Mouse (Mus musculus) urinary bladder, adult 18-20 months (tissue): ENCODE data around the gene Trabd2b.

ENCODE experiments used
- DNase-seq, 2 experiments: peaks; one replicate each; pipeline ENCODE4 v3.0.0; 2022; ENCODE audit warnings: low spot score in 2 of 2, mixed read lengths in 2 of 2

The Trabd2b gene

DNA sequence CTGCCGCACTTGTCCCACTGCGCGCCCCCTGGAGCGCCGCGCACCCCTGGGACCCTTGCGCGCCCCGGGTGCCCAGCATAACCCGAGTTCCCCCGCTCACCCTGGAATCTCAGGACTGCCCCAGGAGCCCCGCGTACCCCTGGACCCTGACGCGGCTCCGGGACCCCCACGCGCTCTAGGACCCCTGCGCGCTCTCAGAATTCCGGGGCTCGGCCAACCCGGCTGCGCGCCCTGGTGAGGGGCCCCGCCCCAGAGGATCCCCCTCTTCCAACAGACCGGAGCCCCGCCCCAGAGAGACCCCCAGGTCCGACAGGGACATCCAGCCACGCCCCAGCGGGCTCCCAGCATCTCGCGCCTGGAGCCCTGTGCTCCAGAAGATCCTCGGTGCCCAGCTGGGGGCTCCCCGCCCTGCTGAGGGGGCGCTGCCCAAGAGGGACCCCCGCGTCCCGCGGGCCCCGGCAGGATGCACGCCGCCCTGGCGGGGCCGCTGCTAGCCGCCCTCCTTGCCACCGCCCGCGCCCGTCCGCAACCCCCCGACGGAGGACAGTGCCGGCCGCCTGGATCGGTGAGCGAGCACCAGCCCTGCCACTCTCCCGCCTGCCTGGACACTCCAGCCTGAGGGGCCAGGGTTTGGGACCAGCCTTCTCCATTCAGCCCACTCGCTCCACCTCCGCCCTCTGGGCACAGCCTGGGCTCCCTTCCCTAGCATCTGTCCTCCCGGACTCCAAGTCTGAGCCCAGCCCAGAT is at the start of gene Trabd2b:
Trabd2b (plus strand) TSS at position 370 of the 747 bp plus-strand sequence.
- no peak for DNase-seq

DNA sequence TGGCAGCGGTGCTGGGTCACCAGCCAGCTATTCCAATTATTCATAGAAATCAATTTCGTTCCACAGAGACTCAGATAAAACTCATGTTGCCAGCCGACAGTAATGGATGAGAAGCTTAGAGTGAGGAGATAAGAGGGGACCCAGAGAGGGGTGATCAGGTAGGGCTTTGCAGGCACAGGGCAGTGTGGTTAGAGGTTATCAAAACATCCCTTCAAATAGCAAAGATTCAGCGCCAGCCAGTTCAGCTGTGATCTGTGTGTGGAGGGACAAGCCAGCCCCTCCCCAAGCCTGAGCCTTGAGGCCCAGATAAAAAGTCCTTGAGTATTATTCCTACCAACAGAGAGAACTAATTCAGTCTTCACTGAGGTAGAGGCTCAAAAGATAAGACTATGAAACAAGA is 49.1 kb upstream of the Trabd2b start:
- no peak for DNase-seq

DNA sequence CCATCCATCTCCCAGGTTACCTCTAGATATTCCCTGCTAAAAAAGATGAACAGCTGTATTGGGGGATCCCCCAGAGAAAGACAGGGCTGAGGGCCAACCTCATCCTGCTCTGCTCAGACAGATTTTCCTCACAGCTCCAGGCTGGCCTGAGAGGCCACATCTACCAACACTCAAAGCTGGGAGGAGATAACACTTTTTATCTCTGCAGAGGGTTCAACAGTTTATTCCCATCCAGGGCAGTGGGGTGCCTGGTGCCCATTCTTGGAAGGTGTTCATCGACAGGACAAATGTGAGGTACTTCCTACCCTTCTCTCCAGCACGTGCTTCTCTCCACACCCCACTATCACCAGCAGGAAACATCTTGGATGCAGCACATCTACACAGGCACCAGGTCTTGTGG is 47.6 kb upstream of the Trabd2b start:
- DNase-seq, result no peak

DNA sequence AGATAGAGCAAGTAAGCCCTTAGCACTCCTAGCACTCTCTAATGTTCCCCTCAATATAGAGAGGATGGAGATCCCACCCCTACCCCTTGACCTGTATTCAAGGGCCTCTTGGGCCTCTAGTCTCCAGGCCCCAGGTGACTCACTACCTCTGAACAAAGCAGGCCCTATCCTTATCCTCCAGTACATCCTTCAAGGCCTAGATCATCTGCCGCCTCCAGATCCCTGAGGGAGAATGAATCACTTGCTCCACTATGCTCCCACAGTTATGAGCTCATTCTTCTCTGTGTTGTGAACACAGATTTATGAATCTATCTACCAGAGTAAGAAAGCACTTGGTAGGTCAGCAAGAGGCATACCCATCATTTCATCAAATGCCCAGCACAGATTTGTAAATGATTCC is 46.7 kb upstream of the Trabd2b start:
- no peak for DNase-seq

DNA sequence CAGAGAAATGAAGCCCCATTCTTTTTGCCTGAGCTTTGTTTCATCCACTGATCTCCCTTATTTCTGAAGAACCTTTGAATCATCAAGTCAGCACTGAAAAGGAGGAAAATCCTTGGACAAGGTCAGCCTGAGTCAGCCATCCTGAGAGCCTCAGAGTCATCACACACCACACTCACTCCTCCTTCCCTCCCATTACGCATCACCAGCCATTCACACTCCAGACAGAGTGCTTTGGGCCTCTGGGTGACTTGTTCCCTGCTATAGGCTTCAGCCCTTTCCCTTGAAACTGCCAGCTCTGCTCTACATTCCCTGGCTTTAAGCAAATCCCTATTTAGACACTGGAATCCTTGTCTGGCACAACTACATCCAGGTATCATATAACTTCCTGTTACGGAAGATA is 45.2 kb upstream of the Trabd2b start:
- DNase-seq, result no peak

DNA sequence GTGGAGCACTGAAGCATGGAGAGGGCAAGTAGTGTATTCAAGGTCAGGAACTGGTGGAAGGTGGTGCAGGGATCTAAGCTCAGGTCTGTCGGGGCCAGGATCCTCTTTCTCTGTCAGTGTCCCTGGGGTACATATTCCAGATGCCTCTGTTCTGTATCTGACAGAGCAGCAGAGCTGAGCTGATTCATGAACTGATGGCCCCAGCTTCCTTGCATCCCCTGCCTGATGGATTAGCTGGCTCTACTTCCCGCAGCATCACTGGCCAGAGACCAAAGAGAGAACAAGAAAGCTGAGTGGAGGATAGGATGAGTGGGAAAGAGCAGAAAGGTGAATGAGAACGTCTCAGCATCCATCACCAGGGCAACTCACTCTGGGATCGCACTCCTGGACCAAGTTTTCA is 41.5 kb upstream of the Trabd2b start:
- no peak for DNase-seq

DNA sequence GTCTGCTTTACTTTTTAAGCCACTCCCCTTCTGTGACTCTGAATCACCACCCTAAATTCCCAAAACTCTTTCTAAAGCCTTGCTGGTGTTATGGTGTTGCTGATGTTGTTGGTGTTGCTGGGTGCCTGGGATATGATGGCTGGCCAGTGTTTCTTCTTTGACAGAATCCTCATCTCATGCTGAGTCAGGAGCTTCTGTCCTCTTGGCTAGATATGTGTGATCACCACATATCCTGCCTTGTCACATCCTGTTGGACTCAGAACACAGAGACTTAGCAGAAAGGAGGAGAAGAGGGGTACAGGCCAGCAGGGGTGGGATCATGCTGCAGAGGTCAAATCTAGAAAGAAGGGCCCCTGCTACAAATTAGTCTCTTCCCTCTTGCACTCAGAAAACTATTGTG is 40.9 kb upstream of the Trabd2b start:
- DNase-seq, result no peak

DNA sequence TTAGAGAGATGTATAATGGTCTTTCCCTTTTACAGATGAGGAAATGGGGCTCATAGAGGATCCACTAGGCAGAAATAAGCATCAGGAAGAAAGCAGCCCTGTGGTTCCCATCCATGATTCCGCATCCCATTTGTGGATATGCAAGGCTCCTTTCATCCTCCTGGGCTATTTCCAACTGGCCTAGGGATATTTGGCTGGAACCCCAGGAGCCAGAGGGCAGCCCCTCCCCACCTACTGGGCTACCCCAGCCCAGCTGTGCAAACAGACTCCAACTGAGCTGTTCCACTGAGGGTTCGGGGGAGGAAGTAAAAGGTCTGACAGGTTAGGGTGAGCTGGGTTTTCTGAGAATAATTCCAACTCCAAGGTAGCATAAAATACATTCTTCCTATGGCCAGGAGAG is 39.5 kb upstream of the Trabd2b start:
- DNase-seq, result no peak

DNA sequence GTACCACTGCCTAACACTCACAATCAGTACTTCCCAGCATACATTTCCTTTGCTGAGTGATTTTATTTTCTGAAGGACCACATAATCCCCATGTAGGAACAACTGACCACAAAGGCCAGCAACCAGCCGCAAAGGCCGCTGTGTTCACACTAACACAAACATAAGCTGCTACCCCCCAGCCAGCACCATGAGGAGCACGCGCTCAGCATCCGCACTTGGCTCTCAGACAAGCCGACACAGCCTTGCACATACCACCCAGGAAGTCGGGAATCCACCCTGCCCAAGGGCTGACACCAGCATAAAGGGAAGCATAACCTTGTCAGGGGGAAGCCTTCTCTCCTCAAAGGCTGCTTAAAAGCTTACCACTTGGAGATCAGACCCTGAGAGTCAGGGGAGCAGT is 38.7 kb upstream of the Trabd2b start:
- DNase-seq, result no peak

DNA sequence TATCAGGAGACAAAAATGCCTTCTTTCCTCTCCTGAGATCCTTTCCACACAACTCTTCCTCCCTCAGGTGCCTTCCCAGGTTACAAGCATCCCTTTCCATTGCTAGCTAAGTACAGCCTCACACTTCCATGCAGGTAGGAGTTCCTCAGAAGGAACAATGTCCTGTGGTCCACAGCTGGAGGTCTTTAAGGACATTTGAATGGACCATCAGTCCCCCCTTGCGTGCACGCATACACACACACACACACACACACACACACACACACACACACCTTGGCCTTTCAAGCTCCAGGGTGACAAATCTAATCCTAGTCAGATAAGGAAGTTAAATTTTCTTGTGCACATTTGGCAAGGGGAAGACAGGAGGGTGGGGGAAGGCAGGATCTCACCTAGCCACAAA is 36.9 kb upstream of the Trabd2b start:
- DNase-seq, result no peak

DNA sequence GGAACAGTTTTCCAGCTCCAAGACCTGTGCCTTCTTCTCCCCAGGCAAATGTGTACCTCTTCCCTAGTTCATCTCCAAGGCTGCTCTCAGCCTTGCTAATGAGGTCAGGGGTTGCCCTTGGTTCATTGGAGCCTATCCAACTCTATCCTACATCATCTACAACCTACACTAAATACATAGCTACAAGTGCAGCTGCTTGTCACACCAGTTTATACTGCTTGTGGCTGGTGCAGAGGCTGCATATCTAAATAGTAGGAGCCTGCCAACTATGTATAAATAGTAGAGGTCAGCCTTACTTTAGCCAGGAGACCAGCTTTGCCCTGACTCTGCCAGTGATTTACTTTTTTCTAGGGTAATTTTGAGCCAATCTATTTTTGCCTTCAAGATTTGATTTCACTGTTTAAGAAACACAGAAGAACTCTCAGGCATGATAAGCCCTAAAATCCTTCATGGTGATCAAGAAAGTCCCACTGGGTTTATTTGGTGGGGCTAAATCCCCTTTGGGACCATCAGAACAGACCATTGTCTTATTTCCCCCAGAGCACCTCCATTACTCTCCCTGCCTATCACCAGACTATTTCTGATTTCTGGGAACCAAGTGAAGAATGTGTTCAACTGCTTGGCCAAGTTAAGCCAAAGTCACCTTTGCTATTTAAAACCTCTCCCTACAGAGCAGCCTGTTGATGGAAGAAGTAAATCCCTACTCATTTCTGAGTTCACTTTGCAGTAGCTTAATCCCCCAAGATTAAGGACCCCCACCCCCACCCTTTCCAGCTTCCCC is 35.4 kb upstream of the Trabd2b start:
- no peak for DNase-seq

DNA sequence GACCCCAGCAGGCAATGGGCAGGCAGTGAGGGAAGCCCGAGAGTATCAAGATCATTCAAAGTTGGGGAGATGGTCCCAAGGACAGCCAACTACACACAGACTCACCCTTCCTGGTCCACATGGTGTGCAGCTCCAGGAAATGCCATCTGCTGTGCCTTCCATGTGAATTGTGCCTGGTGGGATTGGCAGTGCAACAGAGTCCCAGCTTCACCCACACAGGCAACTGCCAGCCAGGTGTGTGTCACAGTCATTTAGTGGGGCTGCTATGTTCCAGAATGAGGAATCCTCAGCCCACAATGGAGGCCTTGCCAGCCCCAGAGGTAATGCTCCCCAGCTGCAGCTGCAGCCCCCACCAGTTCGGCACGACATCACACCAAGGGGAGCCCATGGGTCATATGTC is 33.8 kb upstream of the Trabd2b start:
- no peak for DNase-seq

DNA sequence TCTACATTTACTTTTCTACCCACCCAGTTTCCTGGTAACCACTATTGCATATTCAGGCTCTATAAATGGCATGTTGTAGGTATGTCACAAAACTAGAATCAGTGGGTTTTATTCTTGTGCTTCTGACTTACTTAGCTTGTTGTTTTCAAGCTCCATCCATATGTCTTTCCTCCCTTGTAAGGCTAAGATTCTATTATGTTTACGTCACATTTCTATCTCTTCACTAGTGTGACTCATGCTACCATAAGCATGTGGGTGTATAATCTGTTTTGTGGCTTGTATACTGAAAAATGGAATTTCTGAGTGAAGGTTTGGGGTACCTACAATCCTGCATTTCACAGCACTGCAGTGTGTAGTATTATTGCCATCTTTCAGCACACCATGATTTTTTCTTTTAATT is 32.2 kb upstream of the Trabd2b start:
- DNase-seq, result no peak

DNA sequence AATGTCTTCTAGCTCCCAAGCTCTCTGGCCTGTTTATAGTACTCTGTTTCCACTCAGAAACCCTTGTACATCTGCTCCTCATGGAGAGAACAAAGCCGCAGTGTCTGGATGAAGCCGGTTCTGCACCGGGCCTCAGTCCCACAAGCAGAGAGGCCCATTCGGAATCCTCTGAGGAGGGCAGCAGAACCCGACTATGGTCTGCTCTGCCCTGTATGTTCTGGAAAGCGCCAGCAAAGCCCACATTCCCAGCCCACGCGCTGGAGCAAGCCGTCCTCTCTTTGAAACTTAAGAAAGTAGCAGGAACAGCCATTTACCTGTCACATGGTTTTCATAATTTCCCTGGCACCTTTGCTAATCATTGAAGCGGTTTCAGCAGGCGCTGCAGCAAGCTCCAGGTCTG is 29.0 kb upstream of the Trabd2b start:
- no peak for DNase-seq

DNA sequence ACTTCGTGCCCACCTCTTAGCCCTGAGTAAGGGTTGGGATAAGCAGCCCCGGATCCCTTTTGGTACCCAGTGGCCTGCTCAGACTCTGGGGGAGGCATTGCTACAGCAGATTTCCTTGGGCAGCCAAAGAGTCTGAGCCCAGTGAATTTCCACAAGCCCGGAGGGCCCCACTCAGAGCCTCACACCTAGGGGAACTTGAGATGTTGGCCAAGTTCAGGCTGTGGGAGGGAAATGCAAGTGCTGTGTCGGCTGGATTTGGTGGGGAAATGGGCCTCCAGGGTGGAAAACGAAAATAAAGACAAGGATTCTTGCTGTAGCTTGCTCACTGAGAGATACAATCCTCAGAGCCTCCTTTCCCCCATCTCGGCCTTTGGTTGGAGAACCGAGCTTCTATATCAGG is 28.0 kb upstream of the Trabd2b start:
- DNase-seq, result no peak

DNA sequence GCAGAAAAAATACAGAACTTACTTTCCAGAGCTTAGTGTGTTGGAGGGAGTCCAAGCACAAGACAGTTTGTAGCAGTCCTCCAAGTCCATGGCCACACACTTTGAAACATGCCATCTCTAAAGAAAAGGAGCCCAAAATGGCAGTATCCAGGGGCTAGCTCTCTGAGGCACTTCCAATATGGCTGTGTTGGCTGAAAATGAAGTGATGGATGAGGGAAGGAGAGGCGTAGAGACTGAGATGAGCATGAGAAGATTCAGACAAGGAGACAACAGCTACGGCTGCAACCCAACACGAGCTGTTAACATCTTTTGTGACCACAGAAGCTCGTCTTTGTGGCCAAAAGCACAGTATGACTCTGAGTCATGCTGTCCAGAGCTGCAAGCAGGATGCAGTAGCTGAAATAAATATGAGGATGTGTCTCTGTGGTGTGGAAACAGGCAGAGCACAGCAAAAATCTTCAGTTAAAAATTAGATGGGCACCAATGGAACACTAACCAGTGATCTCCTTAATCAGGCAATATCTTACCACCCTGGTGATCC is 27.0 kb upstream of the Trabd2b start:
- no peak for DNase-seq

DNA sequence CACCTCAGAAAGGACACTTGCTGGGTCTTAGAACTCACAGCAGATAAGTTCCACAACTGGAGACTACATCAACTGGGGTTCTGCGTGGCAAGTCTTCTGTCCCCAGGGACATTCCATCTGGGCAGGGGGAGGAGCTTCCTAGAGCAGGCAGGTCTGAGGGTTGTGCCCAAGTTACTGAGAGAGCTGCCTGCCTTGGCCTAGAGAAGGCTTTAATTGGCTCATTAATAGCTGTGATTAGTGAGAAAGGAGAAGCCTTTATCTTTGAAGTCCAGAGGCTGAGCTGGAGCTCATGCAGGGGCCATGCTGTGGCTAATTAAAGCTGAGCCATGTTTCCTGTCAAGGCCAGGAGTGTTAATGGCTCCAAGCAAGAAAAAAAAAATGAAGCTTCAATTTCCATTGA is 23.9 kb upstream of the Trabd2b start:
- no peak for DNase-seq

DNA sequence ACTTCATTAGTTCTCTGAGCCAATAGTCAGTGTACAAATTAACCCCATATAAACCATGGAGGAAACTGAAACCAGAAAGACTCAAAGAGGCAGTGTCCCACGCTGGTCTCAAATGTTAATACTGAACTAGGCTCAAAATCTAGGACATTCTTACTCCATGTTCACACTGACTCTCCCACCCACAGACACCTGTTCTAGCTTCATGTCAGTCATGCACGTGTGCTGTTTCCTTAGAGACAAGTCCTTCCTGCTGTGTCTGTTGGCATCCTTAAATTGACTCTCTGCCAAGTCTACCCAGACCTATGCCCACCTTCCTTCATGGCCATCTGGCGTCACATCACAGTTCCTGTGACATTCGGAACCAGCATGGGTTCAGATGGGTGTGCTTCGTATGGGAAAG is 21.3 kb upstream of the Trabd2b start:
- no peak for DNase-seq

DNA sequence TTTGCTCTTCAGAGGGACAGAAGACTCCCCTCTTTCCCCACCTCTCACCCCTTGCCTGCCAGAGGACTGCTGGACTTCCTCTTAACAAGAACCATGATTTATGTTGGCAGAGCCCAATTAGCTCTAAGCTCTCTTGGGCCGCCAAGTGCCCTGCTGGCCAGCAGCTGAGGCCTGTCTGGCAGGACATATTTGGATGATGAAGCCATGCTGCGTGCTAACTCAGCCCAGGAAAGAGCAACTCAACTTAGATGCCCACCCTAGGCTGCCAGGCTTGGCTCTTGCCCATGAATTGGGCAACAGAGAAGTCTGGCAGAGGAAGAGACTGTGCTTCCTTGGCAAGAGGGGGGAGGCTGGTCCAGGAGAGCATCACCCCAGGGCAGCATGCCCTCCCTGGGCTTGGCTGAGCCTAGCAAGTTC is 20.1 kb upstream of the Trabd2b start:
- DNase-seq, result peak in 1 of 2 experiments; percentile 46

DNA sequence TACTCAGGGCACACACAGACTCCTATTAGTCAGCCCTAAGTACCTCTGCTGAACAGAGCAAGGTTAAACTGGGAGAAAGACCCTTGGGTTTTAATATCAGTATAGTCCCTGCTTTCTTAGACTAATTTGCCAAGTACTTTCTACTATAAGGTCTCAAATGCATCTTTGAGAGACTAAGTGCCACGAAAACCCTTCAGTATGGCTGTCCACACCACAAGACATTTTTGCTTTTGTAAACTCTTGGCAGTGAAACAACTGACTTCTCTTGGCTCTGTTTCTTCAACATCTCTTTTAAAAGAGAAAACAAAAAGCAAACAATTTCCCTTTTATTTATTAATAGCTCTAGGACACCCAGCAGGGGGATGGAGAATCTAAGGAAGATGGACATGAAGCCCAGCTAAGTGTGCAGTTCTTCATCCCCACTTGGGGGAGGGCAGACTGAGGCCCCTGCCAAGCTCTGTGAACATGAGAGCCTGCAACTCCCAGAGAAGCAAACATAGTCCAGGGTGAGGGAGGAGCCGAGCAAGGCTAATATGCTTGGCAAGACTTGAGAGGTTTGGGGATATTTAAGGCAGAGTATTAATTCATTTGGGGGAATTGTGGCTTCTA is 18.9 kb upstream of the Trabd2b start:
- DNase-seq, result no peak

DNA sequence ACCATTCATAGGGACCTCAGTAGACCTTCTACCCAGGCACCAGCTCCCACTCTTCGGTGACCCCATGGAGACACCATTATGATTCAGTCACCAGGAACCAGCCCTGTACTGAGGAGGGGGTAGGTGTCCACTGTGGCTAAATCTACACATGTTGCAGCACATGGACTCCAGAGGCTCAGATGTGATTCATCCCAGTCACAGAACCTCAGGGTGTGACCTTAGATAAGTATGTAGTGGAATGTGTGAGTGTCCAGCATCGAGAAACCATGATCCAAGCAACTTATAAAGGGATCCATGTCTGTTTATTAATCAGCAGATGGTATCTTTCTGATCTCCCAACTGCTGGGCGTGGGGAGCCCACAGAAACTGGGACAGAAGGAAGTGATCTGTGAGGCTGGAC is 18.2 kb upstream of the Trabd2b start:
- no peak for DNase-seq

DNA sequence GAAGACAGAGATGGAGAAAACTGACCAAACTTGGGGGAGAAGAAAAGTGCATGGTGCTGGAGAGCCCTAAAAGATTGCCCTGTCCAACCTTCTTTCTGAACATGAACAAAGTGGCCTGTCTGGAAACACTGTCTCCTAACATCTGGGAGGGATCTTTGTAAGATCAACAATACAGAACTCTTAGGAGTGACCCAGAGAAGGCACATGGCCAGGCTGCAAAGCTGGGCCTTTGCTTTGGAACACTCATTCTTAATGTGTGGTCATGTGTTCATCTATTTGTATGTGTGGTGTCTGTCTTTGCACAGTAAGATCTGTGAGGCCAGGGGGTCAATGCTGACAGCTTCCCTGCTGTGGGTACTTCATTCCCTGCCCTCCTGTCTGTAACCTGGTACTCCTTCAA is 16.9 kb upstream of the Trabd2b start:
- DNase-seq, result no peak

DNA sequence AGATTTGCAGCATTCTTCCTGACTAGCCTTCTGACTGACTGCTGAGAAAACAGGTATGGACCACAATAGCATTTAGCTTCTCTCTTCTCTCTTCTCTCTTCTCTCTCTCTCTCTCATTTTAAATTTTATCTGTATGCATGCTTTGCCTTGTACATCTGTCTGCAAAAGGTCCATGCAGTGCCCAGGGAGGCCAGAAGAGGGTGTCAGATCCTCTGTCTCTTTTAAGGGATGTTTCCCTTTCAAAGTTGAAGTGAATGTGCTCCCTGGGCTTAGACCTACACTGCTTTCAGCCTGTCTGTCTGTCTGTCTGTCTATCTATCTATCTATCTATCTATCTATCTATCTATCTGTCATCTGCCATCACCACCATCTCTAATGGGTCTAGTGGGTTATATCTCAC is 8.9 kb upstream of the Trabd2b start:
- DNase-seq, result no peak
